Mouse (Mus musculus) myocyte (in vitro differentiated cells): ENCODE results near the gene Fsd1l.

ENCODE experiments used
- CEBPB ChIP-seq: IDR thresholded peaks from 2 replicates; pipeline ENCODE4 v1.6.1; 2011; ENCODE audit warnings: mild to moderate bottlenecking, moderate library complexity; ENCODE audit not compliant: poor library complexity, insufficient read depth, severe bottlenecking
- E2F4 ChIP-seq: IDR thresholded peaks from one replicate; pipeline ENCODE4 v1.6.1; 2011; ENCODE audit warnings: mild to moderate bottlenecking, control low read depth, moderate library complexity; ENCODE audit not compliant: insufficient read depth
- MAX ChIP-seq: IDR thresholded peaks from one replicate; pipeline ENCODE4 v1.6.1; 2011; ENCODE audit warnings: low read depth, mild to moderate bottlenecking, control low read depth
- MYOD1 ChIP-seq, 3 experiments: IDR thresholded peaks; one replicate each; pipeline ENCODE4 v1.6.1; 2011; ENCODE audit warnings: control low read depth in 2 of 3, low read depth in 2 of 3, mild to moderate bottlenecking in 2 of 3, moderate library complexity in 1 of 3; ENCODE audit not compliant: insufficient read length in 2 of 3, control insufficient read depth in 1 of 3
- POLR2A ChIP-seq: IDR thresholded peaks from one replicate; pipeline ENCODE4 v1.6.1; 2011; ENCODE audit warnings: low read depth, mild to moderate bottlenecking, control low read depth, moderate library complexity; ENCODE audit not compliant: insufficient read length
- POLR2AphosphoS2 ChIP-seq: IDR thresholded peaks from one replicate; pipeline ENCODE4 v1.6.1; 2011; ENCODE audit warnings: low read depth, control low read depth; ENCODE audit not compliant: insufficient read length
- USF1 ChIP-seq: IDR thresholded peaks from one replicate; pipeline ENCODE4 v1.6.1; 2011; ENCODE audit warnings: low read depth, mild to moderate bottlenecking, control low read depth, moderate library complexity

DNA sequence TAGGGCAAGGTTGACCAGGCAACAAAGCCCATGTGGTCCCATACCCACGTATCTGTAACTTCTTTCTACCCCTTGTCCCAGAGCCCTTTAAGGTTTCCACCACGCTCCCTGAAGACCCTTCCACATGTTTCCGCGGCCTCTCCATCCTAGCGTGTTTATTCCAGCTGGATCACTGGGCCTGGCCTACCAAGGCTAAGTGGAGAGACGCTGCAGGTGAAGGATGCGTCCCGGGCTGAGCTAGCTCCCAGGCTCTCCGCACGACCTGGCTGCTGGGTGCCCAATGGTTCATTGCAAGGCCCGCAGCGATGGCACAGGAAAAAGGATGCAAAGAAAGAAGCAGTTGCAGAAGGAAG lies 332 bp upstream of the Fsd1l start:
- TF ChIP-seq USF1 (no peak), POLR2A (no peak), CEBPB (no peak), POLR2AphosphoS2 (no peak), MYOD1 (IDR thresholded peaks at IDR 0.05; ENCODE audit: control insufficient read depth in 1 of 3, insufficient read length in 2 of 3, low read depth in 2 of 3) (no peak), E2F4 (no peak), MAX (no peak)
